Mouse (Mus musculus) kidney, adult 2 months (tissue): Measurements from ENCODE around the gene C1qb.

Experiments used
- CTCF ChIP-seq: fragments of 200-500 bp; conservative IDR thresholded peaks from 2 replicates; pipeline ENCODE4 v1.5.1; 2011; ENCODE audit warnings: low read depth, mild to moderate bottlenecking, control low read depth, low read length, moderate library complexity, mixed read lengths; ENCODE audit not compliant: insufficient read depth, insufficient read length
- POLR2A ChIP-seq: fragments of 200-500 bp; IDR thresholded peaks from one replicate; pipeline ENCODE4 v1.6.1; 2011; ENCODE audit warnings: low read depth, low read length, control low read depth

- TF ChIP-seq CTCF (no peak), POLR2A (no peak)
Observed at GRCm38 (mm10) chr4:136886101-136886500, at the start of gene C1qb.
